Mouse (Mus musculus): ENCODE measurements around the gene Cd3eap. TPM values are rescaled to one million over a fixed set of nuclear protein-coding genes. Genes with fewer than 3 reads are reported as not detected.
A peak's percentile ranks its signal among the peaks of the same experiment; 100 is the strongest.

Gene Cd3eap
- polyA plus RNA-seq, 1 experiment: 15.2 TPM

- peak; percentile 93 to 97 for DNase-seq (ENCODE audit: extremely low spot score in 1 of 2, low spot score in 1 of 2)
These were observed 49.2 kb downstream of the Cd3eap start, which contains the start of gene Fosb for GRCm38 (mm10) chr7:19309884-19310641. Fosb (minus strand) TSS chr7:19310051.

DNA sequence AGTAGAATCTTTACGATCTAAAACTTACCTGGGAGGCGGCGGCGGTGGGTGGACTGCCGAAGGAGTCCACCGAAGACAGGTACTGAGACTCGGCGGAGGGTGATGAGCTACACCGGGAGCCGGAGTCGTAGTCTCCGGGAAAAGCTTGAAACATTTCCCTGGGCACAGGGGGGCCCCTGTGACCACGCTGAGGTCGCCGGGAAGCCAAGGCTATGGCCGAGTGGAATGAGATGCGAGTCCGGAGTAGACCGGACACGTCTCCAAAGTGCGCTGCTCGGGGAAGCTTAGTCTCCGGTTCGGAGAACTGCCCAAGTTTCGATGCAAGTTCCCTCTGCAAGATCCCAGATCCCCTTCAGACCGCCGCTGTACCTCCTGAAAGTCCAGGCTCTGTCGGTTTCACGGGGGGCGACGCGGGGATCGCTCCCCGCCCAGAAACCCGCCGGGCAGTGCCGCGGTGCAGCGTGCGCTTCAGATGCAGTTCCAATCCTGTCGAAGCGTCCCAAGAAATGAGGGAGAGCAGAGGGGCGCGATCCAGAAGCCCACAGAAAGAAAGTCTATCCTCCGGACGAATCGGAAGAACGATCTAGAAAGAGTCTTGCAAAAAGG is 49.9 kb downstream of the Cd3eap start:
- no peak for DNase-seq (ENCODE audit: extremely low spot score in 1 of 2, low spot score in 1 of 2)

DNA sequence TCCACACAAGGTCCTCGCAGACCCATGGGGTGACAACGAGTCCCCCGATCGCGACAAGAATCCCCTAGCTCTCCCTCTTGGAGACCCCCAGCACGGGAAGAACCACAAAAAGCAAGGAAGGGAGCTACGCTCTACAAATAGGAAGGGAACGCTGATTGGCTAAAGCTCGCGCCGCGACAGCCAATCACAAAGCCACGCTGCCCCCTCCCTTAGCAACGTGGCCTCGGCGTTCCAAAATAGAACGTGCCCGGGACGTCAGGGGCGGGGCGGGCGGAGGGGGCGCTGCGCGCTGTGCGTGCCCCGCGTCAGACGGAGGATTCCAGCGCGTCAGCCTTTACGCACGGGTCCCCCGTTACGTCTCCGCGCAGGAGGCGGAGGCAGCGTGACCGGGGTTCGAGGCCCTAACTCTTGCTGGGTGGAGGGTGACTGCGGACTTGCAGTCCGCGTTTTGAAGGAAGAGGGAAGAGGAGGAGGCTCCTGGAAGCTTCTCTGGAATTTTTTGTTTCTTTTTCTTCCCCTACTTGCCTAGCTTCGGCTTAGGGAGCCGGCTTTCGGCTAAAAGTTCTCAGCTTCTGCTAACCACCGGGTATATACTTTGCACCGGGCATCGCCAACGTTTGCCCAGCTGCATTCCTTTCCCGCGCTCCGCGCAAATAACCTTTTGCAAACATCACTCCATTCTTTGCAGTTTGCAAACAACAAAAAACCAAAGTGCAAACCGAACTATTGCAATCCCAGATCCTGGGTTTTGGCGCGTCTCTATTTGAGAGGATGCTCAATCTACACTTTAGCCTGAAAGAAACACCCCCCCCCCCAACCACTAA is 50.6 kb downstream of the Cd3eap start:
- peak; percentile 95 to 98 for DNase-seq (ENCODE audit: extremely low spot score in 1 of 2, low spot score in 1 of 2)

GRCm38 (mm10) chr7:19307739-19308453 is 51.4 kb downstream of the Cd3eap start:
- peak in 1 of 2 experiments; percentile 84 for DNase-seq (ENCODE audit: extremely low spot score in 1 of 2, low spot score in 1 of 2)

- no peak for DNase-seq (ENCODE audit: extremely low spot score in 1 of 2, low spot score in 1 of 2)
These were observed 52.2 kb downstream of the Cd3eap start for GRCm38 (mm10) chr7:19306819-19307738.

Other genes with a start within 250 kb of the Cd3eap start
- gene Gm4969, start 241.1 kb downstream of the Cd3eap start, polyA plus RNA-seq (2012; rRNA removed): 1.1 and 1.4 TPM in 2 replicates
- 8.4 and 9.0 TPM in 2 replicates for gene Fbxo46, start 239.6 kb downstream of the Cd3eap start, polyA plus RNA-seq (2012; rRNA removed)
- gene Qpctl, start 210.2 kb downstream of the Cd3eap start, polyA plus RNA-seq (2012; rRNA removed): 15.3 and 16.7 TPM in 2 replicates
- gene Snrpd2, start 209.8 kb downstream of the Cd3eap start, polyA plus RNA-seq (2012; rRNA removed): 70.7 and 83.9 TPM in 2 replicates
- gene Gipr, start 193.4 kb downstream of the Cd3eap start, polyA plus RNA-seq (2012; rRNA removed): 11.0 and 11.9 TPM in 2 replicates
- 134 and 136 TPM in 2 replicates for gene Eml2, start 183.1 kb downstream of the Cd3eap start, polyA plus RNA-seq (2012; rRNA removed)
- 7.4 and 7.7 TPM in 2 replicates for gene Gpr4, start 146.9 kb downstream of the Cd3eap start, polyA plus RNA-seq (2012; rRNA removed)
- 40.9 and 41.0 TPM in 2 replicates for gene Opa3, start 131.1 kb downstream of the Cd3eap start, polyA plus RNA-seq (2012; rRNA removed)
- 22.2 and 24.9 TPM in 2 replicates for gene Vasp, start 87.7 kb downstream of the Cd3eap start, polyA plus RNA-seq (2012; rRNA removed)
- 0.48 and 0.62 TPM in 2 replicates for gene Ppm1n, start 79.4 kb downstream of the Cd3eap start, polyA plus RNA-seq (2012; rRNA removed)
- gene Rtn2, start 76.9 kb downstream of the Cd3eap start, polyA plus RNA-seq (2012; rRNA removed): 128 and 135 TPM in 2 replicates
- 6.3 and 22.4 TPM in 2 replicates for gene Fosb, start 49.4 kb downstream of the Cd3eap start, polyA plus RNA-seq (2012; rRNA removed)
- 49.9 and 53.6 TPM in 2 replicates for gene Ercc1, start 14.7 kb downstream of the Cd3eap start, polyA plus RNA-seq (2012; rRNA removed)
- 5.3 and 5.5 TPM in 2 replicates for gene Ppp1r13l, start 266 bp upstream of the Cd3eap start, polyA plus RNA-seq (2012; rRNA removed)
- 41.5 and 47.0 TPM in 2 replicates for gene Ercc2, start 22.5 kb upstream of the Cd3eap start, polyA plus RNA-seq (2012; rRNA removed)
- gene Klc3, start 44.6 kb upstream of the Cd3eap start, polyA plus RNA-seq (2012; rRNA removed): 2.6 TPM in 2 replicates
- gene Ckm, start 45.3 kb upstream of the Cd3eap start, polyA plus RNA-seq (2012; rRNA removed): 0.90 and 1.4 TPM in 2 replicates
- 47.5 and 49.9 TPM in 2 replicates for gene Mark4, start 99.3 kb upstream of the Cd3eap start, polyA plus RNA-seq (2012; rRNA removed)
- 0.32 and 0.40 TPM in 2 replicates for gene Exoc3l2, start 103.8 kb upstream of the Cd3eap start, polyA plus RNA-seq (2012; rRNA removed)
- gene Bloc1s3, start 148.9 kb upstream of the Cd3eap start, polyA plus RNA-seq (2012; rRNA removed): 7.9 and 8.1 TPM in 2 replicates
- gene Trappc6a, start 148.9 kb upstream of the Cd3eap start, polyA plus RNA-seq (2012; rRNA removed): 23.7 and 30.1 TPM in 2 replicates
- 1.0 and 1.4 TPM in 2 replicates for gene Nkpd1, start 158.4 kb upstream of the Cd3eap start, polyA plus RNA-seq (2012; rRNA removed)
- 131 and 146 TPM in 2 replicates for gene Ppp1r37, start 203.6 kb upstream of the Cd3eap start, polyA plus RNA-seq (2012; rRNA removed)
- 2.0 and 2.9 TPM in 2 replicates for gene Zfp296, start 217.8 kb upstream of the Cd3eap start, polyA plus RNA-seq (2012; rRNA removed)
- 47.9 and 49.9 TPM in 2 replicates for gene Gemin7, start 218.1 kb upstream of the Cd3eap start, polyA plus RNA-seq (2012; rRNA removed)
- gene Clasrp, start 245.0 kb upstream of the Cd3eap start, polyA plus RNA-seq (2012; rRNA removed): 152 and 164 TPM in 2 replicates